Mouse (Mus musculus) cerebellum, adult 2 months (tissue): ENCODE measurements around the gene Fam81a.

ENCODE experiments used
- CTCF ChIP-seq: fragments of 200-500 bp; IDR thresholded peaks from 2 replicates; pipeline ENCODE4 v1.5.1; 2011; ENCODE audit warnings: low read depth, mild to moderate bottlenecking, control low read depth, low read length, moderate library complexity, borderline replicate concordance; ENCODE audit not compliant: insufficient read depth
- POLR2A ChIP-seq: fragments of 200-500 bp; IDR thresholded peaks from 2 replicates; pipeline ENCODE4 v1.6.1; 2011; ENCODE audit warnings: low read length, control low read depth, borderline replicate concordance; ENCODE audit not compliant: insufficient read depth

DNA sequence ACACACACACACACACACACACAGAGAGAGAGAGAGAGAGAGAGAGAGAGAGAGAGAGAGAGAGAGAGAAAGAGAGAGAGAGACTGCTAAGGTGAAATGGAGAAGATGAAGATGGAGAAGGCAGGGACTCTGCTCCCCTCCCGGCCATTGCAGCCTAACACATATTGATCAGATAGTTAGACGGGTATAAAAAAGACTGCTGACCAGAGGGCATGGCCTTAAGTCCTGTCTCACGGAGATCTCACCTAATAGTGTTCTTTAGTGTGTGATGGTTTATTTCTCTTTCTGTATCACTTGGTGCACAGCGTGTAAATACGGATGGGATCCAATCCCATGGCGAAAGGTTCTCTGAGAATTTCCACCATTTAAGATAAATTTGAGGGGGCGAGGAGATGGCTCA lies at the start of gene Fam81a:
- TF ChIP-seq POLR2A (no peak), CTCF (no peak)
